ENCODE assay signal across 8 mouse cellular contexts in the genomic region with DNA sequence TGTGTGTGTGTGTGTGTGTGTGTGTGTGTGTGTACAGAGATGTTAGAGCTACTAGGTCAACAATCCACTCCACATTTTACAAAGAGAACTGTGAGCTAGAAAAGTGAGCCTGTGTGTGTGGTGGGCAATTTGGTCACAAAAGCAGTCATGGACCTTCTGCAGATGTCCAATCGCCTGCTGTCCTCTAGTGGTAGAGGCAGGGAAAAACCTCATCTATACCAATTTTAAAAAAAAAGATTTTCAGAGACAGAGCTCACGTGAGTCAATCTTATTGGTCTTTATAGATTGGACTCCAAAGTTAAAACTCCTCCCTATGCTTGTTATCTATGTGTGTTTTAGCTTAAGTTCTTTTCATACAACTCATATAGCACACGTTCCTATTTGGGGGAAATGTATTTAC.
DNase-seq lines count a peak whose midpoint lies in the region; ATAC-seq and TF ChIP-seq lines count a peak whose summit lies in the region.

No protein-coding gene starts in this region.

- H3K27ac ChIP-seq in thymus, adult 2 months (ENCODE audit: control insufficient read depth, insufficient read depth, low read length) = no peak overlapping the region
- no peak overlapping the region for H3K27ac ChIP-seq in embryonic facial prominence, embryonic 13.5 days
- no peak overlapping the region for H3K27ac ChIP-seq in hindbrain, postnatal 0 days
- H3K27ac ChIP-seq in lung, embryonic 14.5 days (ENCODE audit: low read depth) = no peak overlapping the region

- H3K9ac ChIP-seq in embryonic facial prominence, embryonic 13.5 days = no peak overlapping the region
- H3K9ac ChIP-seq in hindbrain, postnatal 0 days (replicated peaks; ENCODE audit: low read length) = no peak overlapping the region
- H3K9ac ChIP-seq in lung, embryonic 14.5 days = no peak overlapping the region

- DNase-seq in adrenal gland, adult 2 months = peak; percentile 32
- no peak for DNase-seq in adrenal gland, adult 8-10 months
- DNase-seq in thymus, adult 2 months = peak; percentile 22
- DNase-seq in thymus, adult 18-20 months = no peak
- peak; percentile 86 for DNase-seq in hindbrain, postnatal 0 days (ENCODE audit: low spot score)
- peak; percentile 84 for DNase-seq in lung, embryonic 14.5 days
- DNase-seq in retina, embryonic 14.5 days (ENCODE audit: low spot score) = peak; percentile 85

- 14% methylated on average over 3 of the region's 3 CpGs for WGBS in thymus, adult 2 months
- 10% methylated on average over 3 of the region's 3 CpGs for WGBS in embryonic facial prominence, embryonic 13.5 days
- WGBS in hindbrain, postnatal 0 days = 16% methylated on average over 3 of the region's 3 CpGs
- 9% methylated on average over 3 of the region's 3 CpGs for WGBS in lung, embryonic 14.5 days

- no peaks in the 10 kb centered on the region for H3K36me3 ChIP-seq in thymus, adult 2 months (ENCODE audit: control insufficient read depth, insufficient read depth, low read length)
- H3K36me3 ChIP-seq in embryonic facial prominence, embryonic 13.5 days = no peaks in the 10 kb centered on the region
- no peaks in the 10 kb centered on the region for H3K36me3 ChIP-seq in hindbrain, postnatal 0 days (ENCODE audit: insufficient read depth, low read length)
- no peaks in the 10 kb centered on the region for H3K36me3 ChIP-seq in lung, embryonic 14.5 days (ENCODE audit: insufficient read depth)

- no peaks in the 10 kb centered on the region for H3K27me3 ChIP-seq in thymus, adult 2 months (ENCODE audit: control insufficient read depth, insufficient read depth, low read length)
- H3K27me3 ChIP-seq in embryonic facial prominence, embryonic 13.5 days = no peaks in the 10 kb centered on the region
- H3K27me3 ChIP-seq in hindbrain, postnatal 0 days (ENCODE audit: insufficient read depth, low read length) = no peaks in the 10 kb centered on the region
- H3K27me3 ChIP-seq in lung, embryonic 14.5 days (ENCODE audit: insufficient read depth, low read length) = no peaks in the 10 kb centered on the region

- no peaks in the 10 kb centered on the region for H3K9me3 ChIP-seq in embryonic facial prominence, embryonic 13.5 days
- no peaks in the 10 kb centered on the region for H3K9me3 ChIP-seq in hindbrain, postnatal 0 days (ENCODE audit: low read length)
- H3K9me3 ChIP-seq in lung, embryonic 14.5 days (ENCODE audit: low read depth, low read length) = no peaks in the 10 kb centered on the region

- ATAC-seq in embryonic facial prominence, embryonic 13.5 days (ENCODE audit: insufficient number of reproducible peaks, insufficient read depth, low FRiP score, low TSS enrichment, low read depth) = 0 out of 2 replicates have a peak, but pooled peaks have one; percentile 26
- peak; percentile 88 for ATAC-seq in hindbrain, postnatal 0 days
- peak; percentile 80 for ATAC-seq in lung, embryonic 14.5 days (ENCODE audit: insufficient read depth)

- H3K4me3 ChIP-seq in thymus, adult 2 months (ENCODE audit: control insufficient read depth, insufficient read depth, low read length) = no peak overlapping the region
- no peak overlapping the region for H3K4me3 ChIP-seq in embryonic facial prominence, embryonic 13.5 days
- no peak overlapping the region for H3K4me3 ChIP-seq in hindbrain, postnatal 0 days (ENCODE audit: low read length)
- H3K4me3 ChIP-seq in lung, embryonic 14.5 days (ENCODE audit: low read depth, low read length) = no peak overlapping the region

- H3K4me1 ChIP-seq in thymus, adult 2 months (replicated peaks; ENCODE audit: control insufficient read depth, insufficient read depth, low read length) = no peaks in the 10 kb centered on the region
- no peaks in the 10 kb centered on the region for H3K4me1 ChIP-seq in embryonic facial prominence, embryonic 13.5 days
- no peaks in the 10 kb centered on the region for H3K4me1 ChIP-seq in hindbrain, postnatal 0 days (ENCODE audit: insufficient read depth, low read length)
- H3K4me1 ChIP-seq in lung, embryonic 14.5 days (ENCODE audit: insufficient read depth) = no peaks in the 10 kb centered on the region

- TF ChIP-seq POLR2A in thymus, adult 2 months (IDR thresholded peaks at IDR 0.05; ENCODE audit: control insufficient read depth, extremely low read depth, insufficient read depth, low read length, poor library complexity) = no peak

- no peak overlapping the region for H3K4me2 ChIP-seq in embryonic facial prominence, embryonic 13.5 days
- H3K4me2 ChIP-seq in hindbrain, postnatal 0 days (ENCODE audit: low read depth, low read length) = no peak overlapping the region
- H3K4me2 ChIP-seq in lung, embryonic 14.5 days = no peak overlapping the region

- TF ChIP-seq CTCF in thymus, adult 2 months (IDR thresholded peaks at IDR 0.05; ENCODE audit: borderline replicate concordance, control insufficient read depth, extremely low read depth, insufficient read depth, low read length, poor library complexity) = no peak
- peak; percentile 94 for TF ChIP-seq CTCF in hindbrain, postnatal 0 days (IDR thresholded peaks at IDR 0.05; ENCODE audit: low read depth)
- TF ChIP-seq CTCF in lung, embryonic 14.5 days (IDR thresholded peaks at IDR 0.05; ENCODE audit: low read depth) = peak; percentile 88

Comparison
In these comparisons a context has a peak if more than half of its experiments do, and no peak if none do; other contexts are left out.
1. DNase-seq: peak in adrenal gland, adult 2 months (single experiment), thymus, adult 2 months (single experiment), hindbrain, postnatal 0 days (single experiment), lung, embryonic 14.5 days (single experiment) and retina, embryonic 14.5 days (single experiment); none in adrenal gland, adult 8-10 months (single experiment) and thymus, adult 18-20 months (0 of 2).
2. ATAC-seq: peak in every context shown above with its lines; median percentile 88 in hindbrain, postnatal 0 days; 80 in lung, embryonic 14.5 days; 26 in embryonic facial prominence, embryonic 13.5 days.